Mouse (Mus musculus) kidney, adult 2 months (tissue): ENCODE data around the gene Fbxo46. TPM values are rescaled to one million over a fixed set of nuclear protein-coding genes. Genes with fewer than 3 reads are reported as not detected.
"Not testable (repeated sequence)": the region's sequence is repeated elsewhere in the genome, so short reads cannot be mapped to it uniquely, and the experiment has no call there.

Source experiments
- DNase-seq: peaks from one replicate; pipeline ENCODE4 v3.0.0; 2021
- H3K27ac ChIP-seq: fragments of 200-500 bp; 2 replicates; pipeline ENCODE4 v1.5.1; 2012; ENCODE audit warnings: low read depth, low read length, control low read depth, inconsistent platforms; ENCODE audit not compliant: insufficient read depth
- H3K27me3 ChIP-seq: fragments of 200-500 bp; replicated peaks from 2 replicates; pipeline ENCODE4 v1.6.1; 2012; ENCODE audit warnings: mild to moderate bottlenecking, moderate library complexity, low read length, inconsistent platforms; ENCODE audit not compliant: control insufficient read depth, insufficient read depth
- H3K36me3 ChIP-seq: fragments of 200-500 bp; 2 replicates; pipeline ENCODE4 v1.6.1; 2012; ENCODE audit warnings: mild to moderate bottlenecking, moderate library complexity, low read length, inconsistent platforms; ENCODE audit not compliant: control insufficient read depth, insufficient read depth
- H3K4me1 ChIP-seq: fragments of 200-500 bp; 2 replicates; pipeline ENCODE4 v1.6.1; 2011; ENCODE audit warnings: low read length; ENCODE audit not compliant: control insufficient read depth, insufficient read depth
- H3K4me3 ChIP-seq: fragments of 200-500 bp; 2 replicates; pipeline ENCODE4 v1.5.1; 2011; ENCODE audit warnings: mild to moderate bottlenecking, low read depth, low read length, control low read depth; ENCODE audit not compliant: insufficient read depth
- CTCF ChIP-seq: fragments of 200-500 bp; conservative IDR thresholded peaks from 2 replicates; pipeline ENCODE4 v1.5.1; 2011; ENCODE audit warnings: low read depth, mild to moderate bottlenecking, control low read depth, low read length, moderate library complexity, mixed read lengths; ENCODE audit not compliant: insufficient read depth, insufficient read length
- POLR2A ChIP-seq: fragments of 200-500 bp; IDR thresholded peaks from one replicate; pipeline ENCODE4 v1.6.1; 2011; ENCODE audit warnings: low read depth, low read length, control low read depth
- WGBS: fragments of 180-500 bp; shearing (Covaris S2); methylation state at CpG from one replicate; pipeline ENCODE4 v1.1.7; 2018; 5-methylcytosine and 5-hydroxymethylcytosine counted together
- polyA plus RNA-seq: library from polyadenylated mRNA; depleted of rRNA; stranded (reverse); fragments of >200 nt; gene quantifications from 2 replicates; pipeline ENCODE4 v1.2.3, GENCODE M21; 2012

The Fbxo46 gene
- polyA plus RNA-seq, 1 experiment, result 9.2 TPM

DNA sequence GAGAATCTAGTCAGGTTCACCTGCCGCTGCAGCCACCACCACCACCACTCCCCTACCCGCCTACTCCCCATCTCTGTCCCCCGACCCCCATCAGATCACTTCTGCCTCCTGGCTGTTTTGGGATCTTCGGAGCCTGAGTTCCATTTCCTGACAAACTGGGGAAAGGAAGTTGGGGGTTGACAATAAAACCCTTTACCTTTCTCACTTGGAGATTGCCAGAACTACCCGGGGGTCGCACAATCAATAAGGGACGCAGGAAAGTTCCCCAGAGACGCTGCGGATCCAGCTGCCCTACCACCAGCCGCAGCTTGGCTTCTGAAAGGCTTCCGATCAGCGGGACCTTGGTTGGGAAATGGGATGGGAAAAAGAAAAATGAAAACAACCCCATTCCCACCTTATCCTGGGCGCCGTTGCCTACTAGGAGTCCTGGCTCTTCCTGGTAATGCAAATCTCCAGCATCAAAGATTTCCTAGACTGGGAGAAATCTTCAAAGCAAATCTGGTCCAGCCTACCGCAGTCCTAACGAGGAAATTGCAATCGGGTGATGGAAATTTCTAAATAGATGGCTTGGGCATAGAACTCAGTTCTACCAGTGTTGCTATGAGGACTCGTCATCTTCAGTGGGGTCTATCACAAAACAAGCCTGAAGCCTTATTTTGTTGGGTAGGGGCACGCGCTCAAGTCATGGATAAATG, 28.7 kb downstream of the Fbxo46 start:
- 6% methylated on average over 20 of the region's 20 CpGs for WGBS
- Histone ChIP-seq H3K4me1 (peaks cover 7% of the 10 kb centered on the region; the same call in 1 of the 2 replicates), H3K27me3 (no peaks in the 10 kb centered on the region), H3K36me3 (no peaks in the 10 kb centered on the region), H3K27ac (peak overlapping the region; percentile 57; the same call in 1 of the 2 replicates), H3K4me3 (peak overlapping the region; percentile 76)
- DNase-seq, result no peak
- TF ChIP-seq POLR2A (no peak), CTCF (no peak)

DNA sequence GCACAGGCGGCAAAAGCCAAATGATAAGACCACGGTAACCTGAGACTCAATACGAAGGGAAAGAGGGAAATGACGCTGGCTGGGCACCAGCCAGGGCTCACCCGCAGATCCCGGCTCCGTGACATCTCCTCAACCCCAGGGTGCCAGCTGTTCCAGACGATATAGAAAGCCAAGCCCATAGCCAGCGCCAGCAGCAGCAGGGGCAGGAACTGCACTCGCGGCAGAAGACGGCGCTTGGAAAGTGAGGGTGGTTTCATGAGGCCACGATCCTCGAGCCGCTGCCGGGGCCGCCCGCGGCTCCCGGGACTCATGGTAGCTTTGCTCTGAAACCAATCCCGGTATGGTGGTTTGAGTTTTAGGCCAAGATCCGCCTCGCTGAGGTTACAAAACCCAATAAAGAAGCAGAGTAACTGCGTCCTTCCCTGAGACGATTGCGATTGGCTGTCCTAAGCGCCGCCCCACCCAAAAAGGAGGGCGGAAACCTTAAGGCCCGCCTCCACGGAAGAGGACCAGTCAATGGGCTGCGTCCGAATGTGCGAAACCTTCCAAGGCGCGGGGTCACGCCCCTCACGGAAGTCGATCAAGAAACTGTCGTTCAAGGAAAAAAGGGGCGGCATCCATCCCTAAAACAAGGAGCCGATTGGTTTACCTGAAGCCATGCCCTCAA, 29.3 kb downstream of the Fbxo46 start, which contains the start of gene Qpctl:
Gene Qpctl, minus strand, starts transcription at position 417 of the 667 bp plus-strand sequence.
- Histone ChIP-seq H3K4me3 (peak within 1 kb of the TSS; percentile 76), H3K27me3 (no peaks in the 10 kb centered on the region), H3K36me3 (no peaks in the 10 kb centered on the region), H3K4me1 (peaks cover 7% of the 10 kb centered on the region; the same call in 1 of the 2 replicates), H3K27ac (peak within 1 kb of the TSS; percentile 63)
- TF ChIP-seq POLR2A (no peak), CTCF (no peak)
- WGBS, result under 1% methylated on average over 43 of the region's 43 CpGs
- DNase-seq, result peak; percentile 100

DNA sequence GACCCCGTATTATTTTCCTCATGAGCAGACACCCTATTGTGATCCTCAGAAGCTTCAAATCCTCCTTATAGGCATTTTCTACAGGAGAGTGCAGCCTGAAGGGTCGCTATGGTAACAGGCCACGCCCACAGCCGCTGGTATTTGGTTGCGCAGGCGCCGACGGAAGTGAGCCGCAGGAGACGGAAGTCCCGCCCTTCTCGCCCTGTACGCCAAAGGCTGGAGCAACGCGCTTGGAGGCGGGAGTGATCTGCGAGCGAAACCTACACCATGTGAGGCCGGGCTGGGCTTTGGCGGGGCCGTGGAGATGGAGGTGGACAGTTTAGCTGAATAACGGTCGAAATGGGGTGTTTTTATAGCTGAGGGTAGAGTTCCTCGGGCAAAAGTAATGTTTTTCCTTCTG, 30.0 kb downstream of the Fbxo46 start, which contains the start of gene Snrpd2:
Gene Snrpd2, plus strand, starts transcription at position 97 of the 400 bp plus-strand sequence.
- Histone ChIP-seq H3K27ac (peak within 1 kb of the TSS; percentile 63), H3K4me1 (peaks cover 7% of the 10 kb centered on the region; the same call in 1 of the 2 replicates), H3K36me3 (no peaks in the 10 kb centered on the region), H3K4me3 (peak within 1 kb of the TSS; percentile 76), H3K27me3 (no peaks in the 10 kb centered on the region)
- TF ChIP-seq POLR2A, result peak; percentile 49
- no peak for TF ChIP-seq CTCF
- WGBS, result under 1% methylated on average over 24 of the region's 24 CpGs
- DNase-seq, result peak; percentile 97

DNA sequence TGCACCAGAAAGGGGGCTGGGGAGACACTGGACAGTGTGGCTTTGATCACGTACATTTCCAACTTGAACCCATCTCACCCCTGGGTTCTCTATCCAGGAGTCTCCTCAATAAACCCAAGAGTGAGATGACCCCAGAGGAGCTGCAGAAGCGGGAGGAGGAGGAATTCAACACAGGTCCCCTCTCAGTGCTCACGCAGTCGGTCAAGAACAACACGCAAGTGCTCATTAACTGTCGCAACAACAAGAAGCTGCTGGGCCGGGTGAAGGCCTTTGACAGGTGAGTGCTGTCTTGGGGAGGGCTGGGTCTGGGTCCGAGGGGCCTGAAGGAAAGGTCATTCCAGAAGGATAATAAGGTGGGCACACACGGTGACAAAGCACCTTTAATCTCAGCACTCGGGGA, 31.5 kb downstream of the Fbxo46 start:
- WGBS, result 85% methylated on average over 10 of the region's 10 CpGs
- H3K4me3 ChIP-seq, H3K36me3 ChIP-seq, H3K27me3 ChIP-seq, H3K27ac ChIP-seq, H3K4me1 ChIP-seq, DNase-seq: not testable (repeated sequence)

DNA sequence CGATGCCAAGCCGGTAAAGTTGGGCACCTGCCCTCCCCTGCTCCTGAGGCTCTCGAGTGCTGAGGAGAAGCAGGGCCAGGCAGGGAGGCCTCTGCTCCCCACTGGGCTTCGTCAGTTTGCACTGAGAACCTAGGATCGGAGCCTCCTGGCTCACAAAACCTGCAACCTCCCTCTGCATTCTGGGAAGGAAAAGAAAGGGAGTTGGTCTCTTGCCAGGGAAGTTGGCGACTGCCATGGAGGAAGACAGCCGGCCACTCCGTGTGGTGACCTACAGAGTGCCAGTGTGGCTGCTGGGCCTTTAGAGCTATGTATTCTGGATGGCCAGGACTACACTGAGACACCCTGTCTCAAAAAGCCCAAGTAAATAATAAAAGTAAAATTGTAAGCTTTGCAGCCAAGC, 35.1 kb downstream of the Fbxo46 start:
- no peaks in the 10 kb centered on the region for H3K27me3 ChIP-seq
- no peak for DNase-seq
- 73% methylated on average over 8 of the region's 8 CpGs for WGBS
- no peaks in the 10 kb centered on the region for H3K36me3 ChIP-seq
- TF ChIP-seq CTCF (no peak), POLR2A (no peak)
- no peaks in the 10 kb centered on the region for H3K4me1 ChIP-seq
- H3K4me3 ChIP-seq, result no peak overlapping the region
- no peak overlapping the region for H3K27ac ChIP-seq

DNA sequence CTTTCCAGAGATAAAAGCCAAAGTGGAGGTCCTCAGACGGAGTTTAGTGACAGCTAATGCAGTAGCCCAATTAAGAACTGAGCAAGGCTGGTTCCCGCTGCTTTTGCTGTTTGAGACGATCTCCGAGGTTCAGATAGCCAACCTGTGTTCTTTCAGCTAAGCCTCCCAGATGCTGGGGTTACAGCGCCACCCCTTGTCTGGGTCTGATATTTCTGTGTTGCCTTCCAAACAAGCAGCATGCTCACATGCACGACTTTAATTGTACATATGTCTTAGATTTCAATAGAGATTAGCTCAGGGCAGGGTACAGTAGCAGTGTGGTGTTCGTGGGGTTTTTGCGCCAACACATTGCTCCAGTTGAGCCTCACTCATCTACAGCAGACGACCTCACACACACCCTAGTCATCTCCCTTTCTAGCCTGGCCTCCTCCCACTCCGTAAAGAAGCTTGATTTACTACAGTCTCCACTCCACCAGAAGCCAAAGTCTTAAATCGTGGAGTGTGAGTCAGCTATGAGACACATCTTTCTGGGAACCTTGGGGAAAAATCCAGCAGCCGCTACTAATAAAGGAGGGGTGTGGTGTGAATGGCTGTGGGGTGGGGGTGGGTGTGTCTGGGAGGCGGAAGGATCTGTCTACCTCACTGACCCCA, 36.3 kb downstream of the Fbxo46 start:
- Histone ChIP-seq H3K27ac (no peak overlapping the region), H3K36me3 (no peaks in the 10 kb centered on the region), H3K27me3 (no peaks in the 10 kb centered on the region), H3K4me1 (no peaks in the 10 kb centered on the region), H3K4me3 (no peak overlapping the region)
- WGBS, result 49% methylated on average over 13 of the region's 13 CpGs
- peak; percentile 38; the same call in 1 of the 2 replicates for TF ChIP-seq CTCF
- TF ChIP-seq POLR2A, result no peak
- DNase-seq, result no peak
